Mouse (Mus musculus): ENCODE measurements around the gene Tma7.

Tma7 gene

DNA sequence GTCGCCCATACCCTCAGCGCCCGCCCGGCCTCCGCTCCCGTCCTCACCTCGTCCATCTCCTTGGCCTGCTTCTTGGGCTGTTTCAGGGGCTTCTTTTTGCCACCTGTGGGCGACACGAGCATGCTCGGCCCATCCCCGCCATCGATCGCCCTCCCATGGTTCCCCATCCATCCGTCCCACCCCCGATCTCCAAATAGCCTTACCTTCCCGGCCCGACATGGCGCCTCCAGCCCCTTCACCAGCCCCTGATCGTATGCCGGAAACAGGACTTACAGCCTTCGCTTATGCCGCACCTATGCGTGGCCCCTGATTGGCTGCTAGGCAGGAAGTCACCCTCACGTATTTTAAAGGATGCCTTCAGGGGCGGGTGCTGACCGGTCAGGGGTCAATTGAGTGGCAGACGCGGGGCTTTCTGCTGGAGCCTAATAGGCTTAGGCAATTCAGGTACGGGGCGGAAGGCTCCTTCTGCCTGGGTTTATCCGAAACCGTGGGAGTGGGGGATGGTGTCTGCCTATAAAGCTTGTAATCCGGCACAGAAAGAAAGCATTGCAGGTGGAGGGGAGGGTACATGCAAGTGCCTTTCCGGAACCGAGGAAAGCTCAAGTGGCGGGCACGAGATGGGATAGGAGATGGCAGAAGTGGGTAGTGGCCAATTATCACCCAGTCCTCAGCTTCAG lies at the start of gene Tma7, which contains the start of gene Ccdc51:
Tma7 (minus strand) TSS at position 464 of the 677 bp plus-strand sequence.
Ccdc51 (plus strand) TSS at position 370 of the 677 bp plus-strand sequence.
- DNase-seq, result peak; percentile 86

DNA sequence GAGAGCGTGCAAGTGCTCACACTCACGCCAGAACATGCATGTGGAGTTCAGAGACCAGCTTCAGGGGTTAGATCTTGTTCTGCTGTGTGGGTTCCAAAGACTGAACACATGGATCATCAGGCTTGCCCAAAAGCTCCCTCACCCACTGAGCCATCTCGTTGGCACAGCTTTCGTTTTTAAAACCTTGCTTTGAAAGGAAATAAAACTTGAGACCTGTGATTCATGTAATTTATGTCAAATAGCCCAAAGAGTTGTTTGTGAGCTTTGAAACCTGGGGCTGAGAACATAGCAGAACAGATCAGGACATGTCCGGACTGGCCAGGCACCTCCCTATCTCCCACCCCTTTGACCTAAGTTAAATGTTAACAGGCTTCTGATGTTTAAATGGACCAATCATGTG lies 47.7 kb upstream of the Tma7 start:
- no peak for DNase-seq

DNA sequence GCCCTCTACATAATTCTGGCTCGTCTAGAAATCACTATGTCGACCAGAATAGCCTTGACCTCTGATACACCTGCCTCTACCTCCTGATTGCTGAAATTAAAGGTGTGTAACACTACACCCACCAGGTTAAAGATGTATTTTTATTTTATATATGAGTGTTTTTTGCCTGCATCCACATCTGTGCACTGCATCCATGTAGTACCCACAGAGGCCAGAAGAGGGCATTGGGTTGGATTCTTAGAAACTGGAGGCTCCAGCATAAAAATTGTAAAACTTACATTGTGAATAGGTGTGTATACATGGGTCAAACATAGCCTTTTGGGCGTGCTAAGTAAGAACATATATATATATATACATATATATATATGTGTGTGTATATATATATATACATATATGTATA lies 45.8 kb upstream of the Tma7 start:
- DNase-seq, result no peak

DNA sequence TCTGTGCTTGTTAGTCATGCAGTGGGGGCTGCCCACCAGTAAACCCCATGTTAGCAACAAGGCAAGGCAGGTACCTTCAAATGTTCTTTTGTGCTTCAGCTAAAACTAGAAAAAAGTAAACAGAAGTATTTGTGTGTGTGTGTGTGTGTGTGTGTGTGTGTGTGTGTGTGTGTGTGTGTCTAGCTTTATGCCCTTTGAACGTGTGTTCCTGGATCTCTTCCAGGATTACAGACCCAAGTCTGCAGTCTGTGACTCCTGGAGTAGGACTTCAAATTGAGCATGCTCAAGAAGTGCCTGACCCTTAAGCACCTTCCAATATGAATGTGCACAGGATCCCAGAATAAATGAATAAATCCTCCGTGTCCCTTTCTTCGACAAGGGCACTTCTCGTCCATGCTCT lies 44.7 kb upstream of the Tma7 start:
- no peak for DNase-seq

DNA sequence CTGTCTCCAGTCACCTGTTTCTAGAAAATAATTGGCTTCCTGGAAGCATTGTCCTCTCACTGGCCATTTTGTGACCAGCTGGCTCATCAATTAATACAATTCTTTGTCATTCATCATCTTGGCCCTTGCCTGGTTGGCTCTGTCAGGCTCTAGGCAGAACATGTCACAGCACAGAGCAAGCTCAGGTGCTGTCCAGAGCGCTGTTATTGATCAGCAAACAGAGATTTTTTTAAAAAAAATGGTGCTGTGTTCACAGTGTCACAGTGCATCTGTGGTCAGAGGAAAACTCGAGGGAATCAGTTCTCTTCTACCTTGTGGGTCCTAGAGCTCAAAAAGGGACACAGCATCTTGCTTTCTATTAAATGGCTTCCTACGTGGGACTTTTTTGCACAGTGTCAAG lies 43.1 kb upstream of the Tma7 start:
- no peak for DNase-seq

DNA sequence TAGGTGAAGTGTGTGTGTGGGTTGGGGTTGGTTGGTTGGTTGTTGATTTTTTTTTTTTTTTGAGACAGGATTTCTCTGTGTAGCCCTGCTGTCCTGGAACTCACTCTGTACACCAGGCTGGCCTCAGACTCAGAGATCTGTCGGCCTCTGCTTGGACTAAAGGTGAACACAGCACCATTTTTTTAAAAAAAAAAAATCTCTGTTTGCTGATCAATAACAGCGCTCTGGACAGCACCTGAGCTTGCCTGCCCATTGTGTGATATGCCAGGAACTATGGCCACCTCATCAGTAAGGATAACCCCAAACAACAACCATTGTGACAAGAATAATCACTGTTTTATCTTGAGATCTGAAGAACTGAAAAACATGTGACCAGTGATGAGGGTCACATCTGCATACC lies 42.7 kb upstream of the Tma7 start:
- no peak for DNase-seq

DNA sequence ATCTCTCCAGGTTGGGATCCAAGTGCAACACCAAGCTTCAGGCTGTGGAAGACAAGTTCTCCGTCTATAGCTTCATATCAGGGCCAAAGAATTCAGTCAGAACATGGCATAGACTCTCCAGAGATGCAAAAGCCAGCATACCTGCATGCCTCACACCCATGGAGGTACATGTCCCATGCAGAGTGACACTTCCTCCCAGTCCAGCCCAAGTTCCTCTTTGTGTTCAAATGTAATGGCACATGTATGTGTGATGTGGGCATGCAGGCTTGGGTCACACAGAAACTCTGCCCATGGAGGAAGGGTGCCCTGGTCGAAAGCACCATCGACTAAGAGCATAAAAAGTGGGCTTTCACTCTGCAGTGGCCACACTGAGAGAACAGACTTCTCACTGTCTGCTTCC lies 41.8 kb upstream of the Tma7 start:
- no peak for DNase-seq

DNA sequence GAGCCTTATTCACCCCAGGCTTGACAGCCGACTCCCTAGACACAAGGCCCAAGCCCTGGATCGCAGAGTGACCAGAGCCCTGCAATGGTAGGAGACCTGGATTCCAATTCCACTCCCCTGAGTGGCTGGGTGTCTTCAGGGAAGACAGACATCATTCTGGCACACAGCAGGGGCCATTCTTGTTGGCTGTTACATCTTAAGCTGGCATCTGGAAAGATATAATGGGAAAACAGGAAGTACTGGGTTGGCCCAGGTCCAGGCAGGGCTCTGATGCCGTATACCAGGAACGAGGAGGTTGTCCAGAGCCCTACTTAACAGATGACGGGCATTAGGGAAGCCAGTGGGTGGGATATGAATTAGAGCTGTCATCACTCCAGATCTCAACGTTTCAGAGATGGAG lies 40.9 kb upstream of the Tma7 start:
- DNase-seq, result no peak

DNA sequence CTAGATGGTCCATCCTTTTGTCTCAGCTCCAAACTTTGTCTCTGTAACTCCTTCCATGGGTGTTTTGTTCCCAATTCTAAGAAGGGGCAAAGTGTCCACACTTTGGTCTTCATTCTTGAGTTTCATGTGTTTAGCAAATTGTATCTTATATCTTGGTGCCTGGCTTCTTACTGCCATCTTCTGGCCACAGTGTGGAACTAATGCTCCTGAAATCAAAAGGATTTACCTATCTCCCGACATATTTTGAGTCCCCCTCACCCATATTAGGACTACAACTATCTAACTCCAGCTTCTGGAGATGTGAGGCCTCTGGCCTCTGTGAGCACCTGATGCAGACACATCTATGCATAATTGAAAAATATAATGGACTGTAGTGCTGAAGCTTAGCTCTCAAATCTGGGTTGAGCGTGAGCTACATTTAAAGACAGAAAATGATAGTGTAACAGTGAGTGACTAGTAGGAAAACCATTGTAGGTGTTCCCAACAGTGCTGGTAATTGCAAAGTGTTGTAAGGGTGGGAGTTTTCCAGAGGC lies 40.2 kb upstream of the Tma7 start:
- peak; percentile 42 for DNase-seq

DNA sequence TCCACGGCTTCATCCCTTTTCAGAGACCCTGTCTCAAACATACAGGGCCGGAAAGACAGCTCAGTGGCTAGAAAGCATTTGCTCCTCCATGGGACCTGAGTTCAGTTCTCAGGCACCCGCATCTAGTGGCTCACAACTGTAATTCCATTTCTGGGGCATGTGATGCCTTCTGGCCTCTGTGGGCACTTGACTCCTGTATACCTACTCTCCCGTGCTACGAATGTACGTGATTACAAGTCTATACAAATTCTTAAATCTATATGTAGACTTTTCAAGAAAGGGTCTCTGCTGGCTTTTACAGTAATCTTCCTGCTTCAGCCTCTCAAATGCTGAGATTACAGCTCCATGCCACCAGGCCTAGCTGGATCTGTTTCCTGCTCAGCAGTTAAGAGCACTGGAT lies 38.6 kb upstream of the Tma7 start:
- no peak for DNase-seq

DNA sequence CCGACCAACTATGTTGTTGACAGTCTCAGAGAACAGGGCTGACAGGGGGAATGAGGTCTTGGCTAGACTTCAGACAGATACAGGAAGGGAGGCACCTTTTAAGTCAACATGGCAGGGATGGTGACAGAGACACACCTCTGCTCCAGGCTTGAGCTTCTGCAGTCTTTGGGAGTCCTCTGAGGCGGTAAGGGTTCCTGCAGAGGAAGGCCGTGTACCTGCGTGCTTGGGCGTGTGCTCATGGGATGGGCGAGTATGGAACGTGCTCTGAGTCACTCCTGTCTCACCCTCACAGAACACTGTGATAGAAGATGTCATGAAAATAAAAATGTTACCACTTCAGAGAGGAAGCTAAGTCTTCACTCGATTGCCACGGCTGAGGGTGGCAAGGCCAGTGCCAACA lies 37.2 kb upstream of the Tma7 start:
- no peak for DNase-seq

DNA sequence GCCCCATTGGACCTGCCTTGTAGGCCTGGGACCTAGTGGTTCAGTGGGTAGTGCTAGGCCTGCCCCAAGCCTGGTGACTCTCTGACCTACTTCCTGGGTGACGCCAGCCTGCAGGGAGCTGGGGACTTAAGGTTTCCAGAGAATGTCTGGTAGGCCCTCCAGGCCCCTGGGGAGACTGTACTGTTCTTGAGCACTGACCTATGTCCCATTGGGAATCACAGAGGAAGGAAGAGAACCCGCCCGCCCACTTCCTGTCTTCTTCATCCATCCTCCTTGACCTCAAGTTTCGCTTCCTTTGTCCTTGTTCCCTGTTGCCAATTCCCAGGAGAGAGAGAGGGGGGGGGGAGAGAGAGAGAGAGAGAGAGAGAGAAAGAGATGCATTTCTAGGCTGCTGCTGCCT lies 35.7 kb upstream of the Tma7 start:
- DNase-seq, result no peak

DNA sequence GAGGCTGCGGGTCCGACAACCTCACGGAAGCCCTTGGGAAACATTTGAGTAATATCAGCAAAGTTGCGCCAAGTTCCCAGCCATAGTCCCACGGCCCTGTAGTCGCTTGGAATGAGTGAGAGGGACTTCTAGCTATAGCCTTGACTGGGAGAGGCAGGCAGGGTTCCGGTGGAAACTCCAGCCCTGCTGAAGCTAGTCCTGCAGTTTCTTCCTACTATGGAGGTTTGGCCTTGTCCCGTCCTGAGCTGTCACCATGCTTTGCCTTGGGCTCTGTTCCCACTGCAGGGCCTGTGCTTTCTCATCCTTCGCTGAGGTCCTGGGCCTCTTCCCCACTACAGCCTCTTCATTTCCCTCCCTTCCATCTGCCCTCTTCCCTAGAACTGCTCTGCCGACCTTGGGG lies 33.8 kb upstream of the Tma7 start:
- DNase-seq, result no peak

DNA sequence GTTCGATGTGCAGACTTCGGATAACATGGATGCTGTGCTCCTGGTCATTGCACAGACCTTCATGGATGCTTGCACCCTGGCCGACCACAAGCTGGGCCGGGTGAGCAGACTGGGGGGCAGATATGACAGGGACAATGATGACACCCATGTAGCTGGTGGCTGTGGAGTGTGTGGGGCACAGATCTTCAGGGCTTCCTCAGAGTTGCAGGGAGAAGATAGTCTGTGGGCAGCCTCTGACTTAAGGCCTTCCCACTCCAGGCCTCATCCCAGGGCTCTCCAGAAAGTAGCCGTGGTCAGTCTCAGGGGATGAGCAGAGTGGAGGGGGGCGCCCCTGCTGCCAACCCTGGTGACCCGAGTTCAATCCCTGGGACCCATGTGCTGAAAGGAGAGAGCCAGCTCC lies 32.5 kb upstream of the Tma7 start:
- no peak for DNase-seq

DNA sequence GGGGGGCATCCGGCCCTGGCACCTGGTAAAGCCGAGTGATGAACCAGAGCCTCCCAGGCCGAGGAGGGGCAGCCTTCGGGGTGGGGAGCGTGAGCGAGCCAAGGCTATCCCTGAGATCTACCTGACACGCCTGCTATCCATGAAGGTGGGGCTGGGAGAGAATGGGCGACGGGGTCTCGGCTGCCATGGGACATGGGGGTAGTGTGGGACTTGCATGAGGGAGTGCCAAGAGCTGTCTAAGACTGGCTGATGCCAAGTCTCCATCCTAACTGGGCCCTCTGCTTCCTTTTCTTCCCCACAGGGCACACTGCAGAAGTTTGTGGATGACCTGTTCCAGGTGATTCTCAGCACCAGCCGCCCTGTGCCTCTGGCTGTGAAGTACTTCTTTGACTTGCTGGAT lies 31.9 kb upstream of the Tma7 start:
- DNase-seq, result no peak

DNA sequence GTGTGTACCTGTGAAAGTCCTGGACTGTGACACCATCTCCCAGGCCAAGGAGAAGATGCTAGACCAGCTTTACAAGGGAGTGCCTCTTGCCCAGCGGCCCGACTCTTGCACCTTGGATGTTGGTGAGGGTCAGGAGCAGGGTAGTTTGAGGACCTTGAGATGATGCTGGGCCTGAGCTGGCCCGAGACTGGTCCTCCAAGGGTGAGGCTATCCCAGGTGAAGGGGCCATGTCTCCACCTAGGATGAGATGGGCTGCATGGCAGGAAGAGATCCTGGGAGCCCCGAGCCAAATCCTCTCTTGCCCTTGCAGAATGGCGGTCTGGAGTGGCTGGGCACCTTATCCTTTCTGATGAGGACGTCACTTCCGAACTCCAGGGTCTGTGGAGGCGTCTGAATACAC lies 30.9 kb upstream of the Tma7 start:
- DNase-seq, result no peak

DNA sequence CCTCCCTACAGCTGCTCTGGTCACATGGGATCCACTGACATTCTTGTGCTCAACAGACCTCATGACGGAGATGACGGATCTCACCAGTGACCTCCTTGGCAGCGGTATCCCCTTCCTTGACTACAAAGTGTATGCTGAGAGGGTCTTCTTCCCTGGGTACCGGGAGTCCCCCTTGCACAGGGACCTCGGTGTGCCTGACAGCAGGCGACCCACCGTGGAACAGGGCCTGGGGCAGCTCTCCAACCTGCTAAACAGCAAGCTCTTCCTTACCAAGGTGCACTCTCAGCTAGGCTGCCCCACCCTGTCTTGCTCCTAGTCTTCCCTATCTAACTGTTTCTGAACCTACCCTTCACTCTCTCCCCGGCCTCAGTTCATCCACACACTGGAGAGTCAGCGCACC lies 29.2 kb upstream of the Tma7 start:
- DNase-seq, result no peak

DNA sequence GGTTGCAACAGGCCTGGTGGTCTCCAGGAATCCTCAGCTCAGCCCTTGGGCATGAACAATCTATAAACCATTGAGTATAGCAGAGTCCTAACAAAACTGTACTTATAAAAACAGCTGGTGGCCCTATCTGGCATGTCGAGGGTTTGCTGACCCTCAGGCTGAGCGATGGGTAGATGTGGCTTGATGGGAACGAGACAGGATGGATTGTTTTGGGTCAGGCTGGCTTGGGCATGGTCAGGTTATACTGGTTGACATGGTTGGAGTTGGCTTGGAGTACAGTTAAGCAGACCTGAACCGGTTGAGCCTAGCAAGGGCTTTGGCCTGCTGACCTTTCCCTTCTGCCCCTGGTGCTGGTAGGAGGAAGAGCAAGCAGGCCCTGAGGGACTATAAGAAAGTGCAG lies 28.7 kb upstream of the Tma7 start:
- no peak for DNase-seq

DNA sequence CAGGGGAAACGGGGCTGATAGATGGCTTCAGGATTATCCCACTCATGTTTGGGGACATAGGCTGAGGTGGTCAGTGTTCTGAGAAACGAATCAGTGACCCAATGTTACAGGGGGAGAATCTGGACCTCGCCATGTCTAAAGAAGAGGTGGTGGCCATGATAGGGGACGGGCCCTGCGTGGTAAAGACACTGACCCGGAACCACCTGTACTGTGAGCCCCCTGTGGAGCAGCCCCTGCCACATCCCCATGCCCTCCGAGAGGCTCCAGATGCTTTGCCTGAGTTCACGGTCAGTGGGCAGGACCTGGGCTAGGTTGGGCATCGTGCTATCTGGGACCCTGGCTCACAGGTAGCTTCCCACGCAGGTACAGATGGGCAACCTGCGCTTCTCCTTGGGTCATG lies 27.9 kb upstream of the Tma7 start:
- DNase-seq, result no peak

DNA sequence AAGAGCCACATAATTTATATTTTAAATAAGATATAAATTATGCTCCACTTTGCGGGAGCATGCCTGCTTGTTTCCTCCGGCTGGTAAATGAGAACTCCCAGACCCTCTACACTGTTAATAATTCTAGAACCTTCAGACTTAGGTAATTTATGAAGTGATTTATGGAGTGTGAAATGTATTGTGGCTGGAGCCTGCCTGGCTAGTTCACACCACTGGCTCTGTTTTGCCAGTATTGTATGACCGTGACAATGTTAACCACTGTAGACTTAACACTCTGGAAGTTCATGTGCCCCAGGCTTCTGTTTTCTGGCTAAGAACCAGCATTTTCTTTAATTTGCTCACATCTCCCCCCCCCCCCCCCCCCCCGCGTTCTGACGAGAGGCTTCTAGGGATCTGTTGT lies 25.0 kb upstream of the Tma7 start:
- DNase-seq, result no peak

DNA sequence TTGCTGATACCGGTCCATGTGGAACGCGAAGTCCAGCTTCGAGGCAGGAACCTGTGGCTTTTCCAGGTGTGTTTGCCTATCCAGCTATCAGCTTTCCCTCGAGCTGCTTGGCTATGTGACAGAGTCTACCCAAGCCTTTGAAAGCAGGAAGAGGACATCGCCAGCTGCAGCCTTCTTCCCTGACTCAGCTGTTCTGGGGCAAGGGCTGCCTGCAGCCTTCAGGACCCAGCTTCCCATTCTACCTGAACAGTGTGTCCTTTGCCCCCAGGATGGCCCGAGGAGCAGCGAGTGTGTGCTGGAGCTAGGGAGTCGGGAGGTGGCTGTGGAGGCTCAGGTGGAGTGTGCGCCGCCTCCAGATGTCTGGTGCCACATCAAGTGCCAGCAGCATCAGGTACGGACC lies 23.3 kb upstream of the Tma7 start:
- no peak for DNase-seq

DNA sequence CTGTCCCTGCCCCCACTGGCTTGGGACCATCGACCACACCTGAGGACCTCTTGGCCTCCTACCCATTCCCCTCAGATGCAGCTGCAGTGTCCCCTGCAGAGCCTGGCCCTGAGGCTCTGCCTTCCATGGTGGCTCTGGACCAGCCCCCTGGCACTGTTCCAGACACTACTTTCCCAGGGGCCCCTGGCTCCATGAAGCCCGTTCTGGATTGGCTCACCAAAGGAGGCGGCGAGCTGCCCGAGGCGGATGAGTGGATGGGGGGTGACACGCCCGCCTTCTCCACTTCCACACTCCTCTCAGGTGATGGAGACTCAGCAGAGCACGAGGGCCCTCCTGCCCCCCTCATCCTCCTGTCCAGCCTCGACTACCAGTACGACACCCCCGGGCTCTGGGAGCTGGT lies 22.6 kb upstream of the Tma7 start:
- no peak for DNase-seq

DNA sequence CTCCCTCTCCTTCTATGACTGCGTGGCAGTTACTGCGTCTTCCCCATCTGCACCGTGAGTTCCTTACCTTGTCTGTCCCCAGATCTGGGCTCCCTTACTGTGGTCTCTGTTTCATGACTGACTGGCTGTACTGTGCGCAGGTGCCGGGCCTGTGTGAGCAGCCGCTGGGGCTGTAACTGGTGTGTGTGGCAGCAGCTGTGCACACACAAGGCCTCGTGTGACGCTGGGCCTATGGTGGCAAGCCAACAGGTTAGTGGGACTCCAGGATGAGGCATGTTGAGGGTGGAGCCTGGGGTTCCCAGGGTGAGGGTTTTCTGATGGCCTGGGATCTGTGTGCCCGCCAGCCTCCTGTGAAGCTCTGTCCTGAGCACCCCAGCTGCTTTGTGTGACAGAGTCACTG lies 21.7 kb upstream of the Tma7 start:
- DNase-seq, result no peak

DNA sequence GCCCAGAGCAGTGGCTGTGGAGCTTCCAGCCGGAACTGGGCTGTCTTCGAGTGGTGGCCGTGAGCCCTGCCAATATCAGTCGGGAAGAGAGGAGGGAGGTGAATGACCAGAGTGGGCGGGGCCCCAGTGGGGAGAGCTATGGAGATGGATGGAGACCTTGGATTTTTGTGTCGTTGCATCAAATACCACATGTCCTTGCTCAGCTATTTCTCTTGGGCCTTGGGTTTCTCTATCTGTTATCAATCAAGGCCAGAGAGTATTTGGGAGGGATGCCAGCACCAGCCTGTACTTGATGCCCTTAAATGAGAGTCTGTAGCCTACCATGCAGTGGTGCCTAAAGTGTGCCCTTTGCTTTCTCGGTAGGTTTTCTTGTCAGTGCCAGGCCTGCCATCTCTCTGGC lies 20.9 kb upstream of the Tma7 start:
- no peak for DNase-seq

DNA sequence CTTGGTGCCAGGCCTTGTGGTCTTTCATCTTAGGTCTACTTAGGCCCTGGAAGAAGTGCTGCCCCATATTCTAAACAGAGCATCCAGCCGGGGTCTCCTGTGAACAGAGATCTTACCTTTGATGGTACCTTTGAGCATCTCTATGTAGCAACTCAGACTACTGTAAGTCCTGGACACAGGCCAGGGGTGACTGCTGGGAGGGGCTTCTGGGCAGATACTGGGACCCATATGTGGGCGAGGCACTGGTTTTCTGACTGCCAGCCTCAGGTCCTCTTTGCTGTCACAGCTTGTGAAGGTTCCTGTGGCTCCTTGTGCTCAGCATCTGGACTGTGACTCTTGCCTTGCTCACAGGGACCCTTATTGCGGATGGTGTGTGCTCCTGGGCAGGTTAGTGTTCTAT lies 20.2 kb upstream of the Tma7 start:
- DNase-seq, result no peak

All from cerebellum, adult 9-10 months (tissue).